Mouse (Mus musculus) urinary bladder, postnatal 25 days (tissue): ENCODE measurements at regions not wholly inside any gene's neighbourhood (a gene's known extent, or its start where the extent isn't known, plus 50 kb on each side); places are given as distances from the start of the nearest gene placed in this dataset.

Experiments used
- DNase-seq: peaks from one replicate; pipeline ENCODE4 v3.0.0; 2022; ENCODE audit warnings: low spot score

- DNase-seq = no peak
Measured at GRCm38 (mm10) chr13:16100253-16100652, 88.6 kb downstream of the Inhba start.

- DNase-seq = no peak
Measured at GRCm38 (mm10) chr13:16114837-16115236, 103.2 kb downstream of the Inhba start.

GRCm38 (mm10) chr13:16146686-16147085 is 135.0 kb downstream of the Inhba start:
- no peak for DNase-seq

- DNase-seq = no peak
Measured at GRCm38 (mm10) chr13:16154926-16155325, 143.3 kb downstream of the Inhba start.

- DNase-seq = no peak
Measured at GRCm38 (mm10) chr13:16165204-16165894, 153.7 kb downstream of the Inhba start.

GRCm38 (mm10) chr13:16196692-16197091 is 185.0 kb downstream of the Inhba start:
- DNase-seq = no peak

GRCm38 (mm10) chr13:16200046-16200445 is 188.4 kb downstream of the Inhba start:
- no peak for DNase-seq

- DNase-seq = no peak
Measured at GRCm38 (mm10) chr13:16203147-16203546, 191.5 kb downstream of the Inhba start.

- no peak for DNase-seq
Measured at GRCm38 (mm10) chr13:16204097-16204496, 192.4 kb downstream of the Inhba start.

GRCm38 (mm10) chr13:16211482-16211881 is 199.8 kb downstream of the Inhba start:
- DNase-seq = no peak

GRCm38 (mm10) chr13:16219877-16220276 is 208.2 kb downstream of the Inhba start:
- no peak for DNase-seq

GRCm38 (mm10) chr13:16222942-16223600 is 211.4 kb downstream of the Inhba start:
- no peak for DNase-seq

GRCm38 (mm10) chr13:16261145-16261544 is 249.5 kb downstream of the Inhba start:
- DNase-seq = no peak

- DNase-seq = no peak
Measured at GRCm38 (mm10) chr13:16279974-16280373, 268.3 kb downstream of the Inhba start.

GRCm38 (mm10) chr13:16280742-16281141 is 269.1 kb downstream of the Inhba start:
- DNase-seq = no peak

- DNase-seq = no peak
Measured at GRCm38 (mm10) chr13:16281777-16282176, 270.1 kb downstream of the Inhba start.

GRCm38 (mm10) chr13:16282230-16282629 is 270.6 kb downstream of the Inhba start:
- DNase-seq = no peak

GRCm38 (mm10) chr13:16283336-16283735 is 271.7 kb downstream of the Inhba start:
- no peak for DNase-seq

- no peak for DNase-seq
Measured at GRCm38 (mm10) chr13:16289633-16290032, 278.0 kb downstream of the Inhba start.

GRCm38 (mm10) chr13:16290784-16291183 is 279.1 kb downstream of the Inhba start:
- no peak for DNase-seq

GRCm38 (mm10) chr13:16291661-16292291 is 280.1 kb downstream of the Inhba start:
- no peak for DNase-seq

GRCm38 (mm10) chr13:16299756-16300155 is 288.1 kb downstream of the Inhba start:
- no peak for DNase-seq

GRCm38 (mm10) chr13:16314669-16315068 is 303.0 kb downstream of the Inhba start:
- no peak for DNase-seq
